Mouse (Mus musculus): Measurements from ENCODE around the gene D430041D05Rik.
"Not testable (repeated sequence)": the region's sequence is repeated elsewhere in the genome, so short reads cannot be mapped to it uniquely, and the experiment has no call there.

GRCm38 (mm10) chr2:104096796-104097195 lies 314.0 kb downstream of the D430041D05Rik start:
- TF ChIP-seq GATA1 (IDR thresholded peaks at IDR 0.05; ENCODE audit: borderline replicate concordance, low read length); FLI1 (IDR thresholded peaks at IDR 0.05; ENCODE audit: low read length): not testable (repeated sequence)
